Mouse (Mus musculus) heart, embryonic 14.5 days (tissue): ENCODE results near the gene Agpat2. TPM values are rescaled to one million over a fixed set of nuclear protein-coding genes. Genes with fewer than 3 reads are reported as not detected.
A peak's percentile ranks its signal among the peaks of the same experiment; 100 is the strongest.

ENCODE experiments used
- ATAC-seq: fragments of 200-750 bp; cut with Nextera tagmentation; 2 replicates; pipeline ENCODE4 v1.8.0; 2017; ENCODE audit warnings: low read depth, moderate TSS enrichment; ENCODE audit not compliant: insufficient number of reproducible peaks, insufficient read depth, low FRiP score
- H3K27ac ChIP-seq, 2 experiments: fragments of 200-500 bp in 1 of 2; fragments of 300-500 bp in 1 of 2; sonication (generic) in 1 of 2; replicated peaks in 1 of 2; 2 replicates each; pipeline ENCODE4 v1.5.1; 2012 to 2014; ENCODE audit warnings: low read depth in 2 of 2, low read length in 2 of 2, control low read depth in 1 of 2, mild to moderate bottlenecking in 1 of 2, mixed read lengths in 1 of 2; ENCODE audit not compliant: control insufficient read depth in 1 of 2, insufficient read depth in 1 of 2
- H3K27me3 ChIP-seq: fragments of 300-500 bp; sonication (generic); 2 replicates; pipeline ENCODE4 v1.6.1; 2014; ENCODE audit warnings: mild to moderate bottlenecking, low read length, control low read depth; ENCODE audit not compliant: control insufficient read depth, insufficient read depth
- H3K36me3 ChIP-seq: fragments of 300-500 bp; sonication (generic); 2 replicates; pipeline ENCODE4 v1.6.1; 2014; ENCODE audit warnings: mild to moderate bottlenecking, control low read depth, low read length, mixed read lengths; ENCODE audit not compliant: control insufficient read depth, insufficient read depth
- H3K4me1 ChIP-seq, 2 experiments: fragments of 200-500 bp in 1 of 2; fragments of 300-500 bp in 1 of 2; sonication (generic) in 1 of 2; 2 replicates each; pipeline ENCODE4 v1.6.1; 2012 to 2014; ENCODE audit warnings: low read length in 2 of 2, control low read depth in 1 of 2, mixed read lengths in 1 of 2; ENCODE audit not compliant: control insufficient read depth in 2 of 2, insufficient read depth in 2 of 2
- H3K4me2 ChIP-seq: fragments of 300-500 bp; sonication (generic); 2 replicates; pipeline ENCODE4 v1.6.1; 2014; ENCODE audit warnings: mild to moderate bottlenecking, low read length
- H3K4me3 ChIP-seq, 2 experiments: fragments of 200-500 bp in 1 of 2; fragments of 300-500 bp in 1 of 2; sonication (generic) in 1 of 2; 2 replicates each; pipeline ENCODE4 v1.5.1; 2012 to 2014; ENCODE audit warnings: low read length in 2 of 2, mild to moderate bottlenecking in 2 of 2, control low read depth in 1 of 2, low read depth in 1 of 2, moderate library complexity in 1 of 2; ENCODE audit not compliant: control insufficient read depth in 1 of 2, insufficient read depth in 1 of 2
- H3K9ac ChIP-seq: fragments of 300-500 bp; sonication (generic); 2 replicates; pipeline ENCODE4 v1.6.1; 2014; ENCODE audit warnings: mild to moderate bottlenecking, low read length
- H3K9me3 ChIP-seq: fragments of 300-500 bp; sonication (generic); 2 replicates; pipeline ENCODE4 v1.6.1; 2016; ENCODE audit warnings: low read length, control low read depth; ENCODE audit not compliant: control insufficient read depth
- WGBS: fragments of 180-500 bp; shearing (Covaris S2); extraction: QIAGEN DNeasy Blood & Tissue Kit; methylation state at CpG from one replicate; pipeline ENCODE4 v1.1.7; 2014; 5-methylcytosine and 5-hydroxymethylcytosine counted together
- polyA plus RNA-seq: library from polyadenylated mRNA; unstranded; fragments of >200 nt; fragmentation: Nextera tagmentation; extraction: Ambion mirVana; gene quantifications from 2 replicates; pipeline ENCODE4 v1.2.1, GENCODE M21; 2014

Gene Agpat2
- polyA plus RNA-seq, 1 experiment from 2014 or later, result 24.7 TPM

DNA sequence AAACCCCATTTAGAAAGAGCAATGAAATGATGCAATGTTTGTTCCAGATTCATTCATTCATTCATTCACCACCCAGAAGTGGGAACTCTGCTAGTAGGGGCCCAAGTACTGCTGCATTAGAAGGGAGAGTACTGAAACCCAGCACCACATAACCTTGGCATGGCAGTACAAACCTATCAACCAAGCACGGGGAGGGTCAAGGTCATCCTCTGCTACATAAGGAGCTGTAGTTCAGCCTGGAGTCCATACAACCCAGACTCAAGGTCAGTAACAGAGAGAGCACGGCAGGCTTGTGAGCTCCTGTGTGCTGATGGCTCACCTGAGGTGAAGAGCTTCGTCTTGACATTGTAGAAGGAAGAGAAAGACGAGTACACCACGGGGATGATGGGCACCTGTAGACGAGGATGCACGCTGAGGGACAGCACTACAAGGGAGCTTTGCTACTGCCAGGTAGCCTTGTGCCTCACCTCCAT, 9.7 kb downstream of the Agpat2 start:
- H3K4me1 ChIP-seq, result no peaks in the 10 kb centered on the region
- H3K27me3 ChIP-seq, result no peaks in the 10 kb centered on the region
- no peak overlapping the region for H3K4me2 ChIP-seq
- peak; percentile 3; the same call in 1 of the 2 replicates for ATAC-seq
- WGBS, result 72% methylated on average over 7 of the region's 7 CpGs
- H3K4me3 ChIP-seq, result no peak overlapping the region
- no peak overlapping the region for H3K9ac ChIP-seq
- no peak overlapping the region for H3K27ac ChIP-seq
- peaks cover 50% of the 10 kb centered on the region for H3K36me3 ChIP-seq
- no peaks in the 10 kb centered on the region for H3K9me3 ChIP-seq

DNA sequence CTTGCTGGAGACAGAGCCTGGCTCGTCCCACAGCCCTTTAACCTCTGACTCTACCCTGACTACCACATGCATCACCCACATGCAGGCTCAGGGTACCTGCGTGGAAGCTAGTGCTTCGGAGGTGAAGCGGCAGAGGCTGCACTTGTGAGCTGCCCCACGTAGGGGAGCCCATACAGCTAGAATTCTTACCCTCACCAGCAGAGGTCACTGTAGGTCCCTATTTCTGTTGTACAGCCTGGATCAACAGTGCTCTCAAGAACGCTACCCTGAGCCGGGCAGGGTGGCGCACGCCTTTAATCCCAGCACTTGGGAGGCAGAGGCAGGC, 10.2 kb downstream of the Agpat2 start:
- Histone ChIP-seq H3K4me2 (no peak overlapping the region), H3K9me3 (no peaks in the 10 kb centered on the region), H3K4me3 (no peak overlapping the region), H3K27ac (no peak overlapping the region), H3K36me3 (peaks cover 53% of the 10 kb centered on the region), H3K4me1 (no peaks in the 10 kb centered on the region), H3K27me3 (no peaks in the 10 kb centered on the region), H3K9ac (no peak overlapping the region)
- WGBS, result 62% methylated on average over 9 of the region's 9 CpGs
- ATAC-seq, result no peak

DNA sequence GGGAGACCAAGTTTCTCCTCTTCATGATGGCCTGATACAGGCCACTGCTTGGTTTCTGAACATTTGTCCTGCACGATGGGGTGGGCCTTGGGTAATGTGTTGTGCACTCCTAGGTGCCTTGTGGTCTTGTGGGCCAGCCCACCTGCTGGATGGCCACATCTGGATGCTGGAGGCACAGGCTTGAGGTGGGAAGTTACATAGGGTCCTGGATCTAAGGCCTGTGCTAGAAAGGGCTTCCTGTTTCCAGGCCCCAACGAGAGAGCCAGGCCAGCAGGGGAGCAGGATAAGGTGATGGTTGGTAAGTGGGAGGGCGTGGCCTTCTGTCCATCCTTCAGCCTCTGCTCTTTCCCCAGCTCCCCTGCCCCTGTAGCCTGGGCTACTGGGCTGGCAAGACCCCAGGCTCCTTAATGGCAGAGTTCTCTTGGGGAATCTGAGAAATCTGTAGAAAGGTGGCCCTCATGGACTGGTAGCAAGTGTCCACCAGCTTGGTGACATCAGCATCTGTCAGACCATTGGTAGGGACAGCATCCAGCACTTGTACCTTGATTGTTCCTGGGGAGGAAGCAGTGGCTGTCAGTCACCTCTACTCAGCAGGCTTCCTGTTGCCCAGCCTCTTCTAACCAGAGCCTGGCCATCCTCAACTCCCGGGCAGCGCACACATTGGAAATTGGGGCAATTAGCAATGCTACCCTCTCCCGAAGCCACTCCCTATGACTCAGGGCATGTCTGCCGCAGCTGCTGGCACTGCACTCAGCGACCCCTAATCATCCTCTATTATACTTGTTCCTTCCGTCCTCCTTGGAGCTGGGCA, 10.8 kb downstream of the Agpat2 start:
- Histone ChIP-seq H3K4me1 (peaks cover 5 to 6% of the 10 kb centered on the region in 2 experiments; a peak in 3 of 4 replicates), H3K9me3 (no peaks in the 10 kb centered on the region), H3K4me3 (no peak overlapping the region), H3K9ac (no peak overlapping the region), H3K27me3 (no peaks in the 10 kb centered on the region), H3K4me2 (no peak overlapping the region), H3K27ac (no peak overlapping the region), H3K36me3 (peaks cover 53% of the 10 kb centered on the region)
- no peak for ATAC-seq
- 63% methylated on average over 9 of the region's 9 CpGs for WGBS

DNA sequence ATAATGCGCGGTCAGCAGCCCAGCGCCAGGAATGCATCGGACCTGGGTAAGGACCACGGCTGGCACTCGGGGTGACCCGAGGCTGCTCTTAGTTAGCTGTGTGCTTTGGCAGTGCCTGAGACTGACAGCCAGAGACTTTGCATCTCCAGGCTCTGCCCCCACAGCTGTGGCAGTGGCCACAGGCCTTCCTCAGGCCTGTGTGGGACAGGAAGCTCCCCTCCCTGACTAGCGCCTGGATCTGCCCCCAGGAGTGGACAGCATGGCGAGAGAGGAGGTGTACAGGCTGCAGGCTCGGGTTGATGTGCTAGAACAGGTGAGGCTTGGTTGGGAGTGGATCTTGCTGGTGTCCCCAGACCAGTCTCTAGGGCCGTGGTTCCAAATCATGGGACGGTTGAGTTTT, 12.8 kb downstream of the Agpat2 start:
- 82% methylated on average over 12 of the region's 12 CpGs for WGBS

DNA sequence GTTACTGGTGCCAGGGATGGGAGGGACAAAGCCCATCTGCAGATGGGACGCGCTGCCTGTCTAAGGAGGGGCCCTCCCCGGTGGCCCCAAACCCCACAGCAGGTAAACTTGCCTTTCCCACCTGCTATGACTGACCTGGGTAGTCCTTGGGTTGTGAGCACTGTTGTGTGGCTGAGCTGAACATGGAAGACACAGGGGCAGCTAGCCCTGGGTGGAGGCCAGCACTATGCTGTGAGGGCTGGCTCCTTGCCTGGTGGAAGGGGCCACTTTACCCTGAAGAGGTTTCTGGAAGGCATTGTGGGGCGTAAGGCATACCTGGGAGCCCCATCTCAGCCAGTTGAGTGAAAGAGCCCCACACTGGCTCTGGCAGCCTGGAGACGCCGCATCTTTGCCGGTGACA, 13.3 kb downstream of the Agpat2 start:
- Histone ChIP-seq H3K27ac (no peak overlapping the region), H3K4me2 (0 out of 2 replicates have a peak overlapping the region, but pooled peaks have one; percentile 78), H3K4me3 (no peak overlapping the region), H3K9ac (no peak overlapping the region), H3K36me3 (peaks cover 50% of the 10 kb centered on the region), H3K4me1 (peaks cover 8 to 16% of the 10 kb centered on the region in 2 experiments; a peak in 3 of 4 replicates), H3K27me3 (no peaks in the 10 kb centered on the region), H3K9me3 (no peaks in the 10 kb centered on the region)
- WGBS, result 81% methylated on average over 7 of the region's 7 CpGs
- ATAC-seq, result no peak

More for the DNA sequence above, 12.8 kb downstream of the Agpat2 start:
- Histone ChIP-seq H3K4me2 (no peak overlapping the region), H3K36me3 (peaks cover 53% of the 10 kb centered on the region), H3K4me1 (peaks cover 8 to 12% of the 10 kb centered on the region in 2 experiments; a peak in 3 of 4 replicates), H3K4me3 (no peak overlapping the region), H3K9me3 (no peaks in the 10 kb centered on the region), H3K9ac (no peak overlapping the region), H3K27ac (no peak overlapping the region), H3K27me3 (no peaks in the 10 kb centered on the region)
- no peak for ATAC-seq

DNA sequence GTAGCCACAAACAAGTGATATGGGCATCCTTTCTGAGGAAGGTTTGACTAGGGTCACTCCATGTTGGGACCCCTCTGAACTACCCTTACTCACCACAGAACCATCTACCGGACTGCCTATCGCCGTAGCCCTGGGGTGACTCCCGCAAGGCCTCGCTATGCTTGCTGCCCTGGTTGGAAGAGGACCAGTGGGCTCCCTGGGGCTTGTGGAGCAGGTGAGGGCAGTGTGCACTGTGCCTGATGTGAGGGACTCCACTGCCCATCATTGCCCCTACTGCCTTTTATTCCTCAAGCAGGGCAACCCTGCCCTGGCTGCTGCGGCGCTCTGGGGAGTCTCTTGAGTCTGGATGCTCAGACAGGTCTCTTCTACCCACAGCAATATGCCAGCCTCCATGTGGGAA, 13.9 kb downstream of the Agpat2 start:
- no peak overlapping the region; a peak in 1 of 4 replicates for H3K4me3 ChIP-seq
- peak overlapping the region; percentile 81; the same call in 1 of the 2 replicates for H3K9ac ChIP-seq
- H3K27ac ChIP-seq, result peak overlapping the region in 1 of 2 experiments; percentile 37; a peak in 1 of 4 replicates
- 87% methylated on average over 7 of the region's 7 CpGs for WGBS
- peaks cover 44% of the 10 kb centered on the region for H3K36me3 ChIP-seq
- ATAC-seq, result no peak
- peaks cover 8 to 16% of the 10 kb centered on the region in 2 experiments; a peak in 3 of 4 replicates for H3K4me1 ChIP-seq
- no peaks in the 10 kb centered on the region for H3K27me3 ChIP-seq
- H3K4me2 ChIP-seq, result peak overlapping the region; percentile 78
- H3K9me3 ChIP-seq, result no peaks in the 10 kb centered on the region

DNA sequence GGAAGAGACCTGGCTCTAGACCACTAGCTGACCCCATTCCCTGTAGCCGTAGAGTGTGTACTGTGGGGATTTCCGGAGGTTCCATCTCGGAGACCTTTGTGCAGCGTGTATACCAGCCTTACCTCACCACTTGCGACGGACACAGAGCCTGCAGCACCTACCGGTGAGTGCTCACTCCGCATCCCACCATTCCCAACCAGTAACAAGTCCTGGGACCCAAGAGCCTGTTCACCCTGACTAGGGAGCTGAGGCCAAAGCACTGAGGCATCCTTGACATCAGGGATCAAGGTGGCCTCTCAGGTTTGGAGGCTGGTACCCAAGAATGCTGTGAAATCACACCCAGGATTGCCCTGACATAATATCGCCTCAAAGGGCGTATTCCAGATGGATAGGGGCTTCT, 14.9 kb downstream of the Agpat2 start:
- no peak for ATAC-seq
- Histone ChIP-seq H3K27me3 (no peaks in the 10 kb centered on the region), H3K9ac (peak overlapping the region; percentile 81), H3K4me1 (peaks cover 8 to 16% of the 10 kb centered on the region in 2 experiments; a peak in 3 of 4 replicates), H3K4me3 (peak overlapping the region; percentile 28 to 59; a peak in 2 of 4 replicates), H3K4me2 (peak overlapping the region; percentile 78), H3K36me3 (peaks cover 38% of the 10 kb centered on the region), H3K9me3 (no peaks in the 10 kb centered on the region), H3K27ac (peak overlapping the region; percentile 34 to 78; a peak in 2 of 4 replicates)
- 76% methylated on average over 10 of the region's 10 CpGs for WGBS
